Mouse (Mus musculus): Measurements from ENCODE around the gene Nemf.

- TF ChIP-seq MYOG (IDR thresholded peaks at IDR 0.05; ENCODE audit: control insufficient read depth, extremely low read depth, insufficient read length) (no peak), CTCF (IDR thresholded peaks at IDR 0.05; ENCODE audit: control insufficient read depth, insufficient read depth, insufficient read length) (no peak), CEBPB (IDR thresholded peaks at IDR 0.05; ENCODE audit: low read depth) (no peak), USF1 (IDR thresholded peaks at IDR 0.05; ENCODE audit: low read depth) (no peak)
These were observed 28.7 kb upstream of the Nemf start for GRCm38 (mm10) chr12:69385542-69386280.
